Mouse (Mus musculus): Measurements from ENCODE around the gene Ndufa8. TPM values are rescaled to one million over a fixed set of nuclear protein-coding genes. Genes with fewer than 3 reads are reported as not detected.

Gene Ndufa8
- 4.9 TPM for polyA plus RNA-seq (2014; fragmentation: Illumina TruSeq; extraction: RNeasy Lipid Tissue Mini Kit (QIAGEN cat#74804); ENCODE audit: low read depth, low replicate concordance)

DNA sequence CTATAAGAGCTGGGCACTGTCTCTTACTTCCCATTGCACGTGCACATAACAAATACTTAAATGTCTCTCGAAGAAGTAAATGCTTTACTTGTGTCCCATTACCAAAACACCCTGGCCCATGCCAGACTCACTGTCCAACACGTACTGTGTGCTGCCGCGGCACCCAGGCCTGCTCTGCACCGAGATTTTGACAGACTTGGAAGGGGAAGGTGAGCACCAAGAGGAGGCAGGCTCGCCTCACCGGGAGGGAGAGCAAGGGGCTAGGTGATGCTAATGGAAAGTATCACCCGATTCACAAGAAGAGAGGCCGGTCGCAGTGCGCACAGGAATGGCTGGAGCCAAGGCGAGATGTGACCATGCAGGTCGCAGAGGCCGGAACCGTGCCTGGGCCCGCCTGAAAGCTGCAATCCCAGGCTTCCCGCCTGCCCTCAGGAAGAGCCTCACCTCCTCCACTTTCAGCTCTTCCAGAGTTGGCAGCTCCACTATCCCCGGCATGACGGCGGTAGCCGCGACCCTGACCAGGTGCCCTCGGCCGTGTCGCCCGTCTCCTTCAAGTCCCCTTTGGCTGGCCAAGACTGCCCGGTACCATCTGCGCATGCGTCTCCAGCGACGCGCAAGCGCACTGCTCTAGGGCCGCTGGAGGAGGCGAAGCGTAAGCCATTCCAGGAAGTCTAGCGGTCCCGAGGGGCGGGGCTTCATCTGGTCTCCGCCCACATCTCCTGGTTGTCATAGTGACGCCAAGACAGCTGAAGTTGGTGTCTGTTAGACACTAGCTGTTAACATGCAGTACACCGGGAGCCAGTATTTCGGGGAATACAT, at the start of gene Ndufa8, which contains the start of gene Morn5:
Ndufa8 (minus strand) TSS at position 659 of the 819 bp plus-strand sequence.
Morn5 (plus strand) TSS at position 711 of the 819 bp plus-strand sequence.

Other genes with a start within 250 kb of the Ndufa8 start
- gene Ttll11, start 69.5 kb downstream of the Ndufa8 start, polyA plus RNA-seq (2014; fragmentation: Illumina TruSeq; extraction: RNeasy Lipid Tissue Mini Kit (QIAGEN cat#74804); ENCODE audit: low read depth, low replicate concordance): not detected
- not detected for gene Morn5, start 52 bp upstream of the Ndufa8 start, polyA plus RNA-seq (2014; fragmentation: Illumina TruSeq; extraction: RNeasy Lipid Tissue Mini Kit (QIAGEN cat#74804); ENCODE audit: low read depth, low replicate concordance)
- gene Lhx6, start 56.0 kb upstream of the Ndufa8 start, polyA plus RNA-seq (2014; fragmentation: Illumina TruSeq; extraction: RNeasy Lipid Tissue Mini Kit (QIAGEN cat#74804); ENCODE audit: low read depth, low replicate concordance): not detected
- gene Mrrf, start 87.0 kb upstream of the Ndufa8 start, polyA plus RNA-seq (2014; fragmentation: Illumina TruSeq; extraction: RNeasy Lipid Tissue Mini Kit (QIAGEN cat#74804); ENCODE audit: low read depth, low replicate concordance): 37.2 TPM
- 56.5 TPM for gene Rbm18, start 87.4 kb upstream of the Ndufa8 start, polyA plus RNA-seq (2014; fragmentation: Illumina TruSeq; extraction: RNeasy Lipid Tissue Mini Kit (QIAGEN cat#74804); ENCODE audit: low read depth, low replicate concordance)
- 15.4 TPM for gene Ptgs1, start 181.0 kb upstream of the Ndufa8 start, polyA plus RNA-seq (2014; fragmentation: Illumina TruSeq; extraction: RNeasy Lipid Tissue Mini Kit (QIAGEN cat#74804); ENCODE audit: low read depth, low replicate concordance)

Data from kidney, adult 10 weeks (tissue).